Comparison of ENCODE assay signal across 24 mouse cellular contexts in the genomic region with DNA sequence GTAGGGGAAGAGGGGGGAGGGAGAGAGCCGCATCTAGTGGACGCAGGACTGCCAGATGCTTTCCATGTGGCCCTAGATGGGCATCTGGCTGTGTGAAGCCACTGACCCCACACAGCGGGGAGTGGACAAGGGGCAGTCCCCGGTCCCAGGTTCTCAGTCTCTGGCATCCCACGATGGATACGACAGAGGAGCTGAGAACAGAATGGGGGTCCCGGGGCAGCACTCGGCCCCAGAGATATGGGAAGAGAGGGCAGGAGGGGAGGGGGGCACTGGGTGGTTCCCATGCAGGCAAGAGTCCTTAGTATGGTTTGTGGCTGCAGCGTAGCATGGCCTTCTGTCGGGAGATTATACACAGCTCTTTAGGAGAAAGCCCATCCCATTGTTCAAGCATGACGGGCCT. TPM values are rescaled to one million over a fixed set of nuclear protein-coding genes. Genes with fewer than 3 reads are reported as not detected.
DNase-seq lines count a peak whose midpoint lies in the region; ATAC-seq and TF ChIP-seq lines count a peak whose summit lies in the region.
"Had no signal": no experiment of that assay in that cellular context is flagged by ENCODE, and none has a peak within 500 bp of the region (broad histone marks: within the 10 kb centered on the region; RNA-seq: fewer than 3 reads in every experiment).

No protein-coding gene starts in this region.

- H3K27ac ChIP-seq in heart, adult 2 months: no peak overlapping the region
- H3K27ac ChIP-seq in heart, embryonic 11.5 days (ENCODE audit: low read depth, low read length): peak overlapping the region; percentile 65
- H3K27ac ChIP-seq in heart, embryonic 13.5 days (replicated peaks): peak overlapping the region; percentile 64
- H3K27ac ChIP-seq: embryonic facial prominence, embryonic 10.5 days; embryonic facial prominence, embryonic 12.5 days; forebrain, embryonic 13.5 days; forebrain, embryonic 15.5 days had no signal

- 0 out of 2 replicates have a peak overlapping the region, but pooled peaks have one; percentile 11 for H3K4me2 ChIP-seq in heart, embryonic 11.5 days
- H3K4me2 ChIP-seq in heart, embryonic 13.5 days: peak overlapping the region; percentile 27
- H3K4me2 ChIP-seq: embryonic facial prominence, embryonic 12.5 days; forebrain, embryonic 13.5 days; forebrain, embryonic 15.5 days had no signal

- H3K9ac ChIP-seq in heart, adult 2 months (ENCODE audit: low read depth, low read length): no peak overlapping the region
- no peak overlapping the region for H3K9ac ChIP-seq in heart, embryonic 11.5 days (ENCODE audit: low read depth, low read length)
- no peak overlapping the region for H3K9ac ChIP-seq in heart, embryonic 13.5 days
- H3K9ac ChIP-seq: embryonic facial prominence, embryonic 12.5 days; forebrain, embryonic 13.5 days; forebrain, embryonic 15.5 days had no signal

- intact Hi-C loops in heart, adult 2 months (cut with DNase I): no loop called here
- intact Hi-C loops in heart, postnatal 25 days (cut with DNase I): no loop called here

- H3K4me3 ChIP-seq in heart, adult 2 months: no peak overlapping the region
- H3K4me3 ChIP-seq in heart, embryonic 11.5 days (ENCODE audit: low read depth, low read length): no peak overlapping the region
- H3K4me3 ChIP-seq in heart, embryonic 13.5 days: no peak overlapping the region
- H3K4me3 ChIP-seq: embryonic facial prominence, embryonic 10.5 days; embryonic facial prominence, embryonic 12.5 days; forebrain, embryonic 13.5 days; forebrain, embryonic 15.5 days had no signal

- no peak for TF ChIP-seq CTCF in heart, adult 2 months (IDR thresholded peaks at IDR 0.05)

- H3K9me3 ChIP-seq in heart, embryonic 11.5 days (replicated peaks; ENCODE audit: control insufficient read depth, low read length): no peaks in the 10 kb centered on the region
- no peaks in the 10 kb centered on the region for H3K9me3 ChIP-seq in heart, embryonic 13.5 days
- H3K9me3 ChIP-seq: embryonic facial prominence, embryonic 10.5 days; embryonic facial prominence, embryonic 12.5 days; forebrain, embryonic 13.5 days; forebrain, embryonic 15.5 days; G1E had no signal

- H3K27me3 ChIP-seq in heart, adult 2 months (ENCODE audit: control insufficient read depth, insufficient read depth, low read length): no peaks in the 10 kb centered on the region
- H3K27me3 ChIP-seq in heart, embryonic 11.5 days (ENCODE audit: control insufficient read depth, insufficient read depth, low read length): no peaks in the 10 kb centered on the region
- no peaks in the 10 kb centered on the region for H3K27me3 ChIP-seq in heart, embryonic 13.5 days (replicated peaks)
- H3K27me3 ChIP-seq: CH12.LX; embryonic facial prominence, embryonic 12.5 days; forebrain, embryonic 13.5 days; forebrain, embryonic 15.5 days; Patski had no signal

- no peak for TF ChIP-seq EP300 in heart, adult 2 months (IDR thresholded peaks at IDR 0.05; ENCODE audit: insufficient read depth, low read depth, low read length)

- no peak for ATAC-seq in heart, embryonic 11.5 days (replicated peaks; ENCODE audit: insufficient number of reproducible peaks, low FRiP score, low TSS enrichment)
- no peak for ATAC-seq in heart, embryonic 13.5 days (ENCODE audit: extremely low read depth, insufficient number of reproducible peaks, low FRiP score, low TSS enrichment)
- ATAC-seq: activated CD4-positive, CD25-positive, alpha-beta regulatory T cell, adult 4 months; CD4-positive, CD25-positive, alpha-beta regulatory T cell, adult 4 months; forebrain, embryonic 13.5 days; forebrain, embryonic 15.5 days; Patski had no signal

- TF ChIP-seq POLR2A in heart, adult 2 months (IDR thresholded peaks at IDR 0.05; ENCODE audit: insufficient read depth, low read depth, low read length): no peak

- no peaks in the 10 kb centered on the region; the same call in 1 of the 2 replicates for H3K79me2 ChIP-seq in heart, adult 2 months (replicated peaks; ENCODE audit: control insufficient read depth, insufficient read depth, low read length)

- peak; percentile 87 for DNase-seq in heart, adult 11 months
- DNase-seq in heart, adult 2 months: no peak
- no peak for DNase-seq in heart, postnatal 25 days (ENCODE audit: low spot score)
- DNase-seq in heart, adult 18-20 months: no peak
- DNase-seq: adrenal gland, adult 8-10 months; adrenal gland, postnatal 14 days; adrenal gland, postnatal 36 days; B cell, adult 2 months; cerebellum, adult 11-12 months; cerebellum, adult 2 months; cerebellum, adult 9-10 months; cerebellum, postnatal 10 days; cerebellum, postnatal 25 days had no signal

- WGBS in heart, adult 2 months: 86% methylated on average over 11 of the region's 11 CpGs
- WGBS in heart, embryonic 11.5 days (ENCODE audit: insufficient replicate concordance): 73% methylated on average over 11 of the region's 11 CpGs
- WGBS in heart, embryonic 13.5 days: 68% methylated on average over 11 of the region's 11 CpGs

- H3K36me3 ChIP-seq in heart, adult 2 months (ENCODE audit: control insufficient read depth, insufficient read depth, low read length): peaks cover 10% of the 10 kb centered on the region
- H3K36me3 ChIP-seq in heart, embryonic 11.5 days (ENCODE audit: control insufficient read depth, insufficient read depth, low read length): peaks cover 12% of the 10 kb centered on the region
- H3K36me3 ChIP-seq in heart, embryonic 13.5 days: peaks cover 63% of the 10 kb centered on the region

- peaks cover 6% of the 10 kb centered on the region for H3K4me1 ChIP-seq in heart, adult 2 months (ENCODE audit: control insufficient read depth, insufficient read depth, low read length)
- peaks cover 30% of the 10 kb centered on the region for H3K4me1 ChIP-seq in heart, embryonic 11.5 days (ENCODE audit: control insufficient read depth, insufficient read depth, low read length)
- H3K4me1 ChIP-seq in heart, embryonic 13.5 days: peaks cover 50% of the 10 kb centered on the region

RNA-seq across cellular contexts. Expression of a gene that starts 17.7 kb away (rescaled TPM):
- total RNA-seq in heart, adult 2 months (2021): 100 to 1,000 TPM; 350 to 420 TPM
- polyA plus RNA-seq in heart, adult 2 months (2012; rRNA removed): 34.4 and 62.8 TPM in 2 replicates
- 64.2 and 64.9 TPM in 2 replicates for polyA plus RNA-seq in heart, embryonic 11.5 days (2014; fragmentation: Nextera tagmentation; extraction: Ambion mirVana)
- total RNA-seq in heart, postnatal 25 days (2021): 100 to 1,000 TPM; 257 to 283 TPM
- 47.5 and 51.0 TPM in 2 replicates for polyA plus RNA-seq in heart, embryonic 13.5 days (2015; fragmentation: Nextera tagmentation; extraction: Ambion mirVana)
- 100 to 1,000 TPM; 383 to 397 TPM for total RNA-seq in heart, adult 18-20 months (2021)

RNA-seq across cellular contexts. Expression of a gene that starts 45.7 kb away (rescaled TPM):
- total RNA-seq in heart, adult 2 months (2021): under 1 TPM; 0.07 to 0.13 TPM
- 0.23 TPM in 1 of 2 replicates, not detected in the other for polyA plus RNA-seq in heart, adult 2 months (2012; rRNA removed)
- 0.08 and 0.17 TPM in 2 replicates for polyA plus RNA-seq in heart, embryonic 11.5 days (2014; fragmentation: Nextera tagmentation; extraction: Ambion mirVana)
- not detected for total RNA-seq in heart, postnatal 25 days (2021)
- polyA plus RNA-seq in heart, embryonic 13.5 days (2015; fragmentation: Nextera tagmentation; extraction: Ambion mirVana): 0.09 TPM in 1 of 2 replicates, not detected in the other
- total RNA-seq in heart, adult 18-20 months (2021): under 1 TPM; 0.07 to 0.10 TPM
- total RNA-seq: CH12.LX had no signal
- polyA plus RNA-seq: G1E had no signal
